Mouse (Mus musculus) neural tube, embryonic 12.5 days (tissue): ENCODE data around the gene Tnnt3. TPM values are rescaled to one million over a fixed set of nuclear protein-coding genes. Genes with fewer than 3 reads are reported as not detected.

ENCODE experiments used
- ATAC-seq: fragments of 200-750 bp; cut with Nextera tagmentation; 2 replicates; pipeline ENCODE4 v1.8.0; 2017; ENCODE audit warnings: low read depth, mild to moderate bottlenecking, moderate TSS enrichment, moderate library complexity; ENCODE audit not compliant: low FRiP score
- H3K27ac ChIP-seq: fragments of 300-500 bp; sonication (generic); 2 replicates; pipeline ENCODE4 v1.5.1; 2016
- H3K27me3 ChIP-seq: fragments of 300-500 bp; sonication (generic); replicated peaks from 2 replicates; pipeline ENCODE4 v1.6.1; 2016; ENCODE audit warnings: mild to moderate bottlenecking
- H3K36me3 ChIP-seq: fragments of 300-500 bp; sonication (generic); 2 replicates; pipeline ENCODE4 v1.6.1; 2016; ENCODE audit warnings: mild to moderate bottlenecking
- H3K4me1 ChIP-seq: fragments of 300-500 bp; sonication (generic); 2 replicates; pipeline ENCODE4 v1.6.1; 2016
- H3K4me2 ChIP-seq: fragments of 300-500 bp; sonication (generic); replicated peaks from 2 replicates; pipeline ENCODE4 v1.6.1; 2016; ENCODE audit warnings: mild to moderate bottlenecking
- H3K4me3 ChIP-seq: fragments of 300-500 bp; sonication (generic); 2 replicates; pipeline ENCODE4 v1.5.1; 2016
- H3K9ac ChIP-seq: fragments of 300-500 bp; sonication (generic); 2 replicates; pipeline ENCODE4 v1.6.1; 2016; ENCODE audit warnings: mild to moderate bottlenecking
- H3K9me3 ChIP-seq: fragments of 300-500 bp; sonication (generic); 2 replicates; pipeline ENCODE4 v1.6.1; 2016; ENCODE audit warnings: mild to moderate bottlenecking
- WGBS: fragments of 180-500 bp; shearing (Covaris S2); methylation state at CpG from one replicate; pipeline ENCODE4 v1.1.7; 2016; 5-methylcytosine and 5-hydroxymethylcytosine counted together
- polyA plus RNA-seq: library from polyadenylated mRNA; unstranded; fragments of >200 nt; fragmentation: Nextera tagmentation; extraction: Ambion mirVana; gene quantifications from 2 replicates; pipeline ENCODE4 v1.2.1, GENCODE M21; 2016

Gene Tnnt3
- polyA plus RNA-seq, 1 experiment from 2014 or later = 5.7 TPM

DNA sequence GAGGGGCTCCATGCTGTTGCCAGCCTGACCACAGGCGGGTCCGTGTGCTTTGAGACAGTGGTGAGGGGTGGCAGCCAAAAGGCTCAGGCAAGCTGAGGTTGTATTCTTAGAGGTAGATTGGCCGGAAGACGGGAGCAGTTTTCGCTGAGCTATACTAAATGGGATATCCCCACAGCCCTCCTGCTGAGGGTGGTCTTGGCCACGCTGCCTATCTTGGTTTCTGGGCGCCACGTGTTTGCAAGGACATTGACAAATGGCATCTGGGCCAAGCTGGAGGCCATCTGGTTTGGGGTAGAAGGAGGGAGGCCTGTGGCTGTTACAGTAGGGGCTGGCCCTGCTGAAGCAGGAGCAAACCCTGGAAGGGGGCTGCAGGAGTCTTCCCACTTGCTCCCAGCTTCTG is 5.1 kb upstream of the Tnnt3 start:
- H3K27ac ChIP-seq = no peak overlapping the region
- no peak overlapping the region for H3K9ac ChIP-seq
- H3K4me1 ChIP-seq = no peaks in the 10 kb centered on the region
- ATAC-seq = no peak
- H3K36me3 ChIP-seq = no peaks in the 10 kb centered on the region
- H3K4me3 ChIP-seq = no peak overlapping the region
- WGBS = 73% methylated on average over 8 of the region's 8 CpGs
- H3K9me3 ChIP-seq = no peaks in the 10 kb centered on the region
- H3K27me3 ChIP-seq = 0 out of 2 replicates have a peak, but pooled peaks cover 2% of the 10 kb centered on the region
- no peak overlapping the region for H3K4me2 ChIP-seq

DNA sequence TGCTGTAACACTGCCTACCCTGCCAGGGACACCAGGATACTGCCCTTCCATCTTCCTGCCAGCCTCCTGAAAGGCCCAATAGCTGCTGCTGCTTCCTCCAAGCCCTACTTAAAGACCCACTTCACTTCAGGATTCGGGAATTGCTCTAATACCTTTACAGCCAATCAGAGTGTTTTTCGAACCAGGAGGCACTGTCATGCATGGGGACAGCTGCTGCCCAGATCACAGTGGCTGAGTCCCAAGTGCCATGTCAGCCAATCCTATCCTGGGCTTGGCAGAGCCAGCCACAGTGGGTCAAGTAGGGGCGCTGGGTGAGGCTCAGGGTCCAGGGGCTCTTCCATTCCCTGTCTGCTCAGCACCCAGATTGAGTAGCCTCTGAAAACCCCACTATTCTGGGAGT is 2.5 kb upstream of the Tnnt3 start:
- H3K4me3 ChIP-seq = no peak overlapping the region
- 81% methylated on average over 3 of the region's 3 CpGs for WGBS
- H3K4me1 ChIP-seq = no peaks in the 10 kb centered on the region
- no peak for ATAC-seq
- H3K36me3 ChIP-seq = no peaks in the 10 kb centered on the region
- H3K9ac ChIP-seq = no peak overlapping the region
- no peak overlapping the region for H3K4me2 ChIP-seq
- no peak overlapping the region for H3K27ac ChIP-seq
- H3K27me3 ChIP-seq = 0 out of 2 replicates have a peak, but pooled peaks cover 2% of the 10 kb centered on the region
- no peaks in the 10 kb centered on the region for H3K9me3 ChIP-seq

DNA sequence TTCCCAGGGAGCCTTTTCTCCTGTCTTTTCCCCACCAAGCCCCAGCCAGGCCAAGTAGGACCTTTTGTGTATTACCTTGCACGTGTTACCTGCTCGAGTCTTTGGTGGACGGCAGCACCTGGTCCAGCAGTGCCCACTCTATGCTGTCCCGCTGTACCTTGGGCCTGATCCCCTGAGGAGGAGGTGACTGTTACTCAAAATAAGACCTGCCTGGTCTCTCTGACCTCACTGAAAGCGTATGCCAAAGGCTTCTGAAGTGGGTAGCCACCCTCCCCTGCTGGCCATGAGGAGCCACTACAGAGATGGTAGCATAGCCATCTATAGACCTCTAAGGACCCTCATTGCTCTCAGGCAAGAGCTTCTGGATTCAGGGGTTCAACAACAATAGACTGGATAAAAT is 1.8 kb upstream of the Tnnt3 start:
- no peak overlapping the region for H3K9ac ChIP-seq
- no peak overlapping the region for H3K4me3 ChIP-seq
- no peaks in the 10 kb centered on the region for H3K36me3 ChIP-seq
- no peak for ATAC-seq
- 0 out of 2 replicates have a peak, but pooled peaks cover 2% of the 10 kb centered on the region for H3K27me3 ChIP-seq
- 80% methylated on average over 5 of the region's 5 CpGs for WGBS
- H3K27ac ChIP-seq = no peak overlapping the region
- H3K4me2 ChIP-seq = no peak overlapping the region
- H3K4me1 ChIP-seq = no peaks in the 10 kb centered on the region
- no peaks in the 10 kb centered on the region for H3K9me3 ChIP-seq

DNA sequence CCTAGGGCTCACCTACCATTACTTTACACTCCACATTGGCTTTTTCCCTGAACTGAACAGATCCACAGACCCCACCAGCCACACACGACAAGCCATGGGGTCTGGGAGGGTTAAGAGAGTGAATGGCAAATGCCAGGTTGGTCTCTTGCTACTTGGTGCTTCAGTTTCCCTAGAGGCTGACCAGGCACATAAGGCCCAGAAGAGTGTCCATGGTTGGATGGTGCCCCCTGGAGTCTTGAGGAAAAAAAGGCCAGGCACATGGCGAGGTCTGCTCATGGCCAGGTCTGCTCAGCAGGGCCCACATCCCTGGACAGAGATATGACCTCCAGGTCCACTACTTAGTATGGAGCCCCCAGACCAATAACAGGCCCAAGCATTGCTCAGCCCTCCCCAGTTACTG is 861 bp upstream of the Tnnt3 start:
- Histone ChIP-seq H3K4me3 (no peak overlapping the region), H3K4me2 (no peak overlapping the region), H3K4me1 (no peaks in the 10 kb centered on the region), H3K36me3 (no peaks in the 10 kb centered on the region), H3K9me3 (no peaks in the 10 kb centered on the region), H3K27me3 (no peaks in the 10 kb centered on the region), H3K27ac (no peak overlapping the region), H3K9ac (no peak overlapping the region)
- 100% methylated on average over 2 of the region's 2 CpGs for WGBS
- ATAC-seq = no peak

DNA sequence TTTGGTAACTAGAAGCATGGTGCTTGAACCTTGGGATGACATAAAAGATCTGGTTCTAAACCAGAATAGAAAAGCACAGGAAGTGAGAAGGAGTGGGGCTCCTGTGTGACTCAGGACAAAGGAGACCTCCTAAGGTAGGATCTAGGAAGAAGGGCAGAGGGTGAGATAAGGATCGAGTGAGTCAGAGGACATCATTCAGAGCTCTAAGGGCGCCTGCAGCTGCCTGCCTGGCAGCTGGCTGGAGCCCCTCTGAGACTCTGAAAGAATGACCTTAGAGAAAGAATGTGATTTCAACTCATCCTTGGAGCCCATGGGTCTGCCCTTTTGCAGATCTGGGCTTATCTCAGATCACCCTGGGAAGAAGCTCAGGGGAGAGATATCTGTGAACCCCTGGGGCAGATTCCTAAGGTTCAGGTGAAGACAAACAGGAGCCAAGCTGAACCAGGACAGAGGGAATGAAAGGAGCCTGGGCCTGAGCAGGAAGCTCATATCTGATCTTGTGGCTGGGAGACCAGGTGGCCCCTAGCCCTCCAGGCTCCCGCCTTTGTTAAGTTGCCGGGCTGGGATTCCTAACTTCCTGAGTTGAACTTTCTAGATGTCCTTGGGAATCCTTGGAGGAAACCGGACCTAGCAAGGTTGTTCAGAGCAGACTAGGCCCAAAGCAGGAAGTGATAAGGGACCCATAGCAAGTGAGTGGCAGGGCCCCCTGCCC is 530 bp downstream of the Tnnt3 start:
- no peak for ATAC-seq
- H3K27ac ChIP-seq = no peak overlapping the region
- H3K4me2 ChIP-seq = no peak overlapping the region
- no peak overlapping the region for H3K9ac ChIP-seq
- no peaks in the 10 kb centered on the region for H3K36me3 ChIP-seq
- H3K9me3 ChIP-seq = no peaks in the 10 kb centered on the region
- H3K27me3 ChIP-seq = peaks cover 4% of the 10 kb centered on the region; the same call in 1 of the 2 replicates
- WGBS = 80% methylated on average over 5 of the region's 5 CpGs
- H3K4me3 ChIP-seq = no peak overlapping the region
- H3K4me1 ChIP-seq = no peaks in the 10 kb centered on the region

DNA sequence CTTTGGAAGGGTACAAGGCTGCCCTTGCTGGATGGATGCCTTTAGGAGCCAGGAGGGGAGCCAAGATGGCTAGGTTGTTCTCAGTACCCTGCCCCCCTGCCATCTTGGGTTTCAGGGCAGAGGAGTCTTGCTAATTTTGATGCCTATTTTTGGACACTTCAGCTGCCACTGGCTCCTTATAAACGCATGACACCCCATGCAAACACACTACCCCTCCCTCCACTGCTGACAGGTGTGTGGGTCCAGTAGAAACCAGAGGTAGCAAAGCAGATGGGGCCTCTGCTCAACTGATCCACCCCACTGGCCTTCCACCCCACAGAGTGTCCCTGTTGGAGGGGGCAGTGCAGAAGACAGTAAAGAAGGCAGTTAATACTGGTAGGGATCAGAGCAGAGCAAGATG is 1.4 kb downstream of the Tnnt3 start:
- H3K4me2 ChIP-seq = no peak overlapping the region
- no peak overlapping the region for H3K9ac ChIP-seq
- no peak overlapping the region for H3K4me3 ChIP-seq
- no peaks in the 10 kb centered on the region for H3K4me1 ChIP-seq
- no peak for ATAC-seq
- no peaks in the 10 kb centered on the region for H3K9me3 ChIP-seq
- no peak overlapping the region for H3K27ac ChIP-seq
- 88% methylated on average over 1 of the region's 1 CpGs for WGBS
- H3K27me3 ChIP-seq = peaks cover 5% of the 10 kb centered on the region; the same call in 1 of the 2 replicates
- no peaks in the 10 kb centered on the region for H3K36me3 ChIP-seq

DNA sequence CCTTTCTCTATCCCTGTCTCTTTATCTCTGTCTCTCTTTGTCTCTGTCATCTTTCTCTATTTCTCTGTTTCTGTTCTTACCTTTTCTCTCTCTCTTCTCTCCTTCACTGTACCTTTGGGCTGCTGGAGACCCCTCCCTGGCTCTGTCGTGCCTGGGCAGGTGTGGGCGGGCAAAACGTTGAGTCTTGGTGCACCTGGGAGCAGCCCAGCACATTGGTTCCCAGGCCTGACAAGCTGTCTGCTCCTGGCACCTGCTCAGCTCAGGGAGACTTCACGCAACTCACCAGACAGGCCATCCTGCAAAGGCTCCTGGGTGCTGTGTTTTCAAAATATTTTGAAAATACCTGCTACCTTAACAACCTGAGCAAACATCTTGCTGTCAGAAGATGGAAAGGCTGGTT is 4.6 kb downstream of the Tnnt3 start:
- WGBS = 88% methylated on average over 4 of the region's 4 CpGs
- H3K27ac ChIP-seq = no peak overlapping the region
- H3K4me3 ChIP-seq = no peak overlapping the region
- H3K36me3 ChIP-seq = no peaks in the 10 kb centered on the region
- H3K9me3 ChIP-seq = no peaks in the 10 kb centered on the region
- H3K4me1 ChIP-seq = peaks cover 18% of the 10 kb centered on the region
- peaks cover 28% of the 10 kb centered on the region for H3K27me3 ChIP-seq
- ATAC-seq = no peak
- H3K4me2 ChIP-seq = no peak overlapping the region
- H3K9ac ChIP-seq = no peak overlapping the region

DNA sequence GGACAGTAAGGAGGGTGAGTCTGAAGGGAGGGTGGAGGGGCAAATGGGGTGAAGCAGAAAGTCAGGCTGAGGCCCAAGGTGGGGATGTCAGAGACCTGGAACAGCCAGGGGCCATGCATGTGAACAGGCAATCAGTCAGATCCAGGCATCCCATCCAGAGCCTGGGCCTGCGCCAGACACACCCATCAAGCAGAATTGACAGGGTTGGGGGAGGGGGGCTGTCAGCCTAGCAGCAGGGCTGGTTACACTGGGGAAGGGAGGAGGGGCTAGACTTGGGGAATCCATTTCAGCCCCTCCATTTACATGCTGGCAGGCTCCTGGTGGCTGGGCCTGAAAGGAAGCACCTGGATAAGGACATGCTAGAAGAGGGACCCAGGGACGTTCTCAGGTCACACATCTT is 7.3 kb downstream of the Tnnt3 start:
- Histone ChIP-seq H3K27me3 (peaks cover 34% of the 10 kb centered on the region), H3K36me3 (no peaks in the 10 kb centered on the region), H3K4me2 (no peak overlapping the region), H3K4me1 (peaks cover 33% of the 10 kb centered on the region), H3K27ac (no peak overlapping the region), H3K4me3 (no peak overlapping the region), H3K9ac (no peak overlapping the region), H3K9me3 (no peaks in the 10 kb centered on the region)
- WGBS = 21% methylated on average over 2 of the region's 2 CpGs
- peak; percentile 60 for ATAC-seq

DNA sequence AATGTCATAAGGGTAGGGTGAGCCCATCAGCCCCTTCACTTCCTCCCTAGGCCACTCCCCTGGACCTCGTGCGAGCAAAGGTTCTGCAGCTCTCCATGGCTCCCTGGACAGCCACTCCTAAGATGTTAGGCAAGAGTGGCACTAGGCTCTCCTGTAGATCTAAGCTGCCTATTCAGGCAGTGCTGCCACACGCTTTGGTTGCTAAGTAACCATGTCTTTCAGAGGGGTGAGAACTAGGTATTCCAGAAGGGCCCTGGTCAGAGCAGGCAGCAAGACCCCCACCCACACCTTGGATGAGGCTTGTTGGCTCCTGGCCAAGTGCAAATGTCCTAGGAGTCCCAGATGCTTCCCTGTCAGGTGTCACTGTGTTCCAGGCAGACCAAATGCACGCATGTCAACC is 7.9 kb downstream of the Tnnt3 start:
- Histone ChIP-seq H3K4me2 (no peak overlapping the region), H3K36me3 (no peaks in the 10 kb centered on the region), H3K4me1 (peaks cover 34% of the 10 kb centered on the region), H3K9me3 (no peaks in the 10 kb centered on the region), H3K27me3 (peaks cover 38% of the 10 kb centered on the region), H3K27ac (peak overlapping the region; percentile 7; the same call in 1 of the 2 replicates), H3K4me3 (no peak overlapping the region), H3K9ac (no peak overlapping the region)
- WGBS = 34% methylated on average over 4 of the region's 4 CpGs
- ATAC-seq = 0 out of 2 replicates have a peak, but pooled peaks have one; percentile 39

DNA sequence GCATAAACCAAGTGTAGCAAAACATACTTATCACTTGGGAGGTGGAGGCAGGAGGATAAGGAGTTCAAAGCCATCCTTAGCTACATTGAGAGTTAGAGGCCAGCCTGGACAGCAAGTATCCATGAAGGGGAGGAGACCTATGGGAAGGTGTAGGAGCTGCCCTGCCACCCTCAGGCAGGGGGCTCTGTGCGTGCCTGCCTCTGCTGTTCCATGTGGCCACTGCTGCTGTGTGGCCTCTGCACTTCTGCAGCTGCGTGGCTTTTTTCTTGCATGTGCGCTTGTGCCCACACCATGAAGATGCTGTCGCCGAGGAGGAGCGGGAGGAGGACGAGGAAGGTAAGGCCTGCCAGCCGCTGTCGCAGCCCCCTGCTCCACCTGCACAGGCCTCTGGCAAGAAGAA is 8.8 kb downstream of the Tnnt3 start:
- Histone ChIP-seq H3K4me2 (no peak overlapping the region), H3K27me3 (peaks cover 38% of the 10 kb centered on the region), H3K4me3 (no peak overlapping the region), H3K9me3 (no peaks in the 10 kb centered on the region), H3K4me1 (peaks cover 34% of the 10 kb centered on the region), H3K36me3 (no peaks in the 10 kb centered on the region), H3K9ac (no peak overlapping the region), H3K27ac (no peak overlapping the region)
- 94% methylated on average over 9 of the region's 9 CpGs for WGBS
- ATAC-seq = no peak

DNA sequence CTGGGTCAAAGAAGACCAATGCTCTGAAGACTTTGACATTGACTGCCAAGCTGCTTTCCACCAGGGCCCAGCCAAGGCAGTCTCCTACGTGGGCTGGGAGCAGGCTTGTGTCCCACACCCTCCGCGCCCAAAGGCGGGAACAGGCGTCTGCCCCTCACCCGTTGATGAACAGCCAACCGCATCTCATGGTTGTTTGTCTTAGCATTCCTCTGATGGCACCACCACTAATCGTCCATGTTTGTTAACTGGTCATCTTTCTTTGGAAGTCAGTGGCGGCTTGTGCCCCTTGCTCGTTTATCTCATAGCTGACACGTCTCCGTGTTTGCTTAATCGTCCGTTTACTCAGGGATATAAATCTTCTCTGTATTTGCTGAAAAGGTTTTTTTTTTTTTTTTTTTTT is 10.9 kb downstream of the Tnnt3 start:
- ATAC-seq = peak; percentile 46; the same call in 1 of the 2 replicates
- H3K4me2 ChIP-seq = peak overlapping the region; percentile 31
- H3K9me3 ChIP-seq = no peaks in the 10 kb centered on the region
- H3K4me3 ChIP-seq = no peak overlapping the region
- no peak overlapping the region for H3K27ac ChIP-seq
- no peak overlapping the region for H3K9ac ChIP-seq
- 5% methylated on average over 14 of the region's 14 CpGs for WGBS
- H3K36me3 ChIP-seq = no peaks in the 10 kb centered on the region
- peaks cover 34% of the 10 kb centered on the region for H3K4me1 ChIP-seq
- H3K27me3 ChIP-seq = peaks cover 46% of the 10 kb centered on the region

DNA sequence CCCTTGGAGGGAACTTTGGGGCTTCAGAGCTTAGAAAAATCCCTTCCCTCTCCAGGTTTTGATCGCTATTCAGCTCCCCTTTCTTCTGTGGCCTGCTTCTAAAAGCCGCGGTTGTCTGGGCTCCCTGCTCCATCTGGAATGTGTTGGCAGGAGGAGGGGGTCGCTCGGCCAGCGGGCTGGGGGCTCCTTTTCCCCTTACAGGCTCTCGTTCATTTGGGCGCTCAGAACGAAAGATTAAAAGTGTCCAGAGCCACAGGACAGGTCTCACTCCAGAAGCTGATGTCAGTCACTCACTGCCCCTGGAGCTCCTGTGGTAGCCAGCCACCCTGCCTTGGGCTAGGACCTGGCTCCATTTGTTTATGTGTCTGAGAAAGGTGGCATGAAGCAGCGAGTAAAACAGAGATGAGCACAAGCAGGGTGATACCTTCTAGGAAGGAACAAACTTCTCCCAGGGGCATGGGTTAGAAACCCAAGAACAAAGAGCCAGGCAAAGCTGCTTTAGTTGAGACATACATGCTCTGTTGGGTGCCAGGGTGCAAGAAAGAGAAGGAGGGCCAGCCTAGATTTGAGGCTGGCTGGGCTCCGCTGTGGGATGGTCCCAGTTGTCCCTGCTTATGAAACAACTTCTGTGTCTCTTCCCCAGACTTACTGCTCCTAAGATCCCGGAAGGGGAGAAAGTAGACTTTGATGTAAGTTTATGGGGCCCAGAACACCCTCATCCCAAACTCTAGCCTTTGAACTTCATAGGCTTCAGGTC is 11.6 kb downstream of the Tnnt3 start:
- Histone ChIP-seq H3K4me3 (no peak overlapping the region), H3K4me1 (peaks cover 34% of the 10 kb centered on the region), H3K9ac (no peak overlapping the region), H3K36me3 (no peaks in the 10 kb centered on the region), H3K4me2 (peak overlapping the region; percentile 31), H3K27ac (peak overlapping the region; percentile 59; the same call in 1 of the 2 replicates), H3K9me3 (no peaks in the 10 kb centered on the region), H3K27me3 (peaks cover 44% of the 10 kb centered on the region)
- ATAC-seq = peak; percentile 55; the same call in 1 of the 2 replicates
- 7% methylated on average over 12 of the region's 12 CpGs for WGBS
